Mouse (Mus musculus): Measurements from ENCODE around the gene Lrrc72. TPM values are rescaled to one million over a fixed set of nuclear protein-coding genes. Genes with fewer than 3 reads are reported as not detected.

Gene Lrrc72
- polyA plus RNA-seq, 1 experiment, result not detected

- H3K4me3 ChIP-seq (ENCODE audit: insufficient read depth, low read depth, low read length), result no peak overlapping the region
- H3K27me3 ChIP-seq (replicated peaks; ENCODE audit: control insufficient read depth, insufficient read depth, low read length), result no peaks in the 10 kb centered on the region
- TF ChIP-seq CTCF (conservative IDR thresholded peaks at IDR 0.05; ENCODE audit: insufficient read depth, insufficient read length, low read depth, low read length), result no peak
- no peak for TF ChIP-seq POLR2A (IDR thresholded peaks at IDR 0.05; ENCODE audit: low read depth, low read length)
- H3K36me3 ChIP-seq (ENCODE audit: control insufficient read depth, insufficient read depth, low read length), result no peaks in the 10 kb centered on the region
- H3K27ac ChIP-seq (ENCODE audit: insufficient read depth, low read depth, low read length), result no peak overlapping the region
- H3K4me1 ChIP-seq (ENCODE audit: control insufficient read depth, insufficient read depth, low read length), result no peaks in the 10 kb centered on the region
- no peak for DNase-seq
- 59% methylated on average over 11 of the region's 11 CpGs for WGBS
Measured at GRCm38 (mm10) chr12:36262116-36262721, 9.0 kb upstream of the Lrrc72 start.

GRCm38 (mm10) chr12:36255413-36255812, 2.2 kb upstream of the Lrrc72 start:
- H3K27ac ChIP-seq (ENCODE audit: insufficient read depth, low read depth, low read length), result no peak overlapping the region
- H3K36me3 ChIP-seq (ENCODE audit: control insufficient read depth, insufficient read depth, low read length), result no peaks in the 10 kb centered on the region
- TF ChIP-seq CTCF (conservative IDR thresholded peaks at IDR 0.05; ENCODE audit: insufficient read depth, insufficient read length, low read depth, low read length) (no peak), POLR2A (IDR thresholded peaks at IDR 0.05; ENCODE audit: low read depth, low read length) (no peak)
- no peaks in the 10 kb centered on the region for H3K27me3 ChIP-seq (replicated peaks; ENCODE audit: control insufficient read depth, insufficient read depth, low read length)
- H3K4me3 ChIP-seq (ENCODE audit: insufficient read depth, low read depth, low read length), result no peak overlapping the region
- no peaks in the 10 kb centered on the region for H3K4me1 ChIP-seq (ENCODE audit: control insufficient read depth, insufficient read depth, low read length)
- WGBS, result 32% methylated on average over 5 of the region's 5 CpGs
- no peak for DNase-seq

- 89% methylated on average over 3 of the region's 3 CpGs for WGBS
- H3K4me3 ChIP-seq (ENCODE audit: insufficient read depth, low read depth, low read length), result no peak overlapping the region
- no peaks in the 10 kb centered on the region for H3K27me3 ChIP-seq (replicated peaks; ENCODE audit: control insufficient read depth, insufficient read depth, low read length)
- TF ChIP-seq POLR2A (IDR thresholded peaks at IDR 0.05; ENCODE audit: low read depth, low read length) (no peak), CTCF (conservative IDR thresholded peaks at IDR 0.05; ENCODE audit: insufficient read depth, insufficient read length, low read depth, low read length) (no peak)
- no peak overlapping the region for H3K27ac ChIP-seq (ENCODE audit: insufficient read depth, low read depth, low read length)
- no peaks in the 10 kb centered on the region for H3K4me1 ChIP-seq (ENCODE audit: control insufficient read depth, insufficient read depth, low read length)
- DNase-seq, result no peak
- no peaks in the 10 kb centered on the region for H3K36me3 ChIP-seq (ENCODE audit: control insufficient read depth, insufficient read depth, low read length)
Measured at GRCm38 (mm10) chr12:36241171-36241570, 12.0 kb downstream of the Lrrc72 start.

GRCm38 (mm10) chr12:36231386-36231785, 21.8 kb downstream of the Lrrc72 start:
- no peak overlapping the region for H3K27ac ChIP-seq (ENCODE audit: insufficient read depth, low read depth, low read length)
- no peaks in the 10 kb centered on the region for H3K36me3 ChIP-seq (ENCODE audit: control insufficient read depth, insufficient read depth, low read length)
- no peaks in the 10 kb centered on the region; the same call in 1 of the 2 replicates for H3K27me3 ChIP-seq (replicated peaks; ENCODE audit: control insufficient read depth, insufficient read depth, low read length)
- WGBS, result 88% methylated on average over 2 of the region's 2 CpGs
- no peak for TF ChIP-seq CTCF (conservative IDR thresholded peaks at IDR 0.05; ENCODE audit: insufficient read depth, insufficient read length, low read depth, low read length)
- no peak for TF ChIP-seq POLR2A (IDR thresholded peaks at IDR 0.05; ENCODE audit: low read depth, low read length)
- no peaks in the 10 kb centered on the region for H3K4me1 ChIP-seq (ENCODE audit: control insufficient read depth, insufficient read depth, low read length)
- DNase-seq, result no peak
- no peak overlapping the region for H3K4me3 ChIP-seq (ENCODE audit: insufficient read depth, low read depth, low read length)

- TF ChIP-seq CTCF (conservative IDR thresholded peaks at IDR 0.05; ENCODE audit: insufficient read depth, insufficient read length, low read depth, low read length) (no peak), POLR2A (IDR thresholded peaks at IDR 0.05; ENCODE audit: low read depth, low read length) (no peak)
- Histone ChIP-seq H3K4me1 (ENCODE audit: control insufficient read depth, insufficient read depth, low read length) (no peaks in the 10 kb centered on the region), H3K27me3 (replicated peaks; ENCODE audit: control insufficient read depth, insufficient read depth, low read length) (no peaks in the 10 kb centered on the region), H3K27ac (ENCODE audit: insufficient read depth, low read depth, low read length) (no peak overlapping the region), H3K4me3 (ENCODE audit: insufficient read depth, low read depth, low read length) (no peak overlapping the region), H3K36me3 (ENCODE audit: control insufficient read depth, insufficient read depth, low read length) (no peaks in the 10 kb centered on the region)
- 52% methylated on average over 4 of the region's 4 CpGs for WGBS
- DNase-seq, result peak; percentile 7
Measured at GRCm38 (mm10) chr12:36224392-36224791, 28.8 kb downstream of the Lrrc72 start.

GRCm38 (mm10) chr12:36216905-36217304, 36.3 kb downstream of the Lrrc72 start:
- no peaks in the 10 kb centered on the region for H3K36me3 ChIP-seq (ENCODE audit: control insufficient read depth, insufficient read depth, low read length)
- 60% methylated on average over 10 of the region's 10 CpGs for WGBS
- no peaks in the 10 kb centered on the region for H3K27me3 ChIP-seq (replicated peaks; ENCODE audit: control insufficient read depth, insufficient read depth, low read length)
- H3K27ac ChIP-seq (ENCODE audit: insufficient read depth, low read depth, low read length), result no peak overlapping the region
- H3K4me3 ChIP-seq (ENCODE audit: insufficient read depth, low read depth, low read length), result 0 out of 2 replicates have a peak overlapping the region, but pooled peaks have one; percentile 3
- H3K4me1 ChIP-seq (ENCODE audit: control insufficient read depth, insufficient read depth, low read length), result peaks cover 4% of the 10 kb centered on the region; the same call in 1 of the 2 replicates
- DNase-seq, result peak; percentile 17
- no peak for TF ChIP-seq POLR2A (IDR thresholded peaks at IDR 0.05; ENCODE audit: low read depth, low read length)
- no peak for TF ChIP-seq CTCF (conservative IDR thresholded peaks at IDR 0.05; ENCODE audit: insufficient read depth, insufficient read length, low read depth, low read length)

GRCm38 (mm10) chr12:36216230-36216629, 37.0 kb downstream of the Lrrc72 start:
- no peak for DNase-seq
- Histone ChIP-seq H3K4me3 (ENCODE audit: insufficient read depth, low read depth, low read length) (no peak overlapping the region), H3K27me3 (replicated peaks; ENCODE audit: control insufficient read depth, insufficient read depth, low read length) (no peaks in the 10 kb centered on the region), H3K36me3 (ENCODE audit: control insufficient read depth, insufficient read depth, low read length) (no peaks in the 10 kb centered on the region), H3K4me1 (ENCODE audit: control insufficient read depth, insufficient read depth, low read length) (peaks cover 4% of the 10 kb centered on the region; the same call in 1 of the 2 replicates), H3K27ac (ENCODE audit: insufficient read depth, low read depth, low read length) (no peak overlapping the region)
- no peak for TF ChIP-seq POLR2A (IDR thresholded peaks at IDR 0.05; ENCODE audit: low read depth, low read length)
- no peak for TF ChIP-seq CTCF (conservative IDR thresholded peaks at IDR 0.05; ENCODE audit: insufficient read depth, insufficient read length, low read depth, low read length)
- WGBS, result 71% methylated on average over 4 of the region's 4 CpGs

Data from kidney, adult 2 months (tissue).